Mouse (Mus musculus): Measurements from ENCODE around the gene Gpr182.

Gene Gpr182

DNA sequence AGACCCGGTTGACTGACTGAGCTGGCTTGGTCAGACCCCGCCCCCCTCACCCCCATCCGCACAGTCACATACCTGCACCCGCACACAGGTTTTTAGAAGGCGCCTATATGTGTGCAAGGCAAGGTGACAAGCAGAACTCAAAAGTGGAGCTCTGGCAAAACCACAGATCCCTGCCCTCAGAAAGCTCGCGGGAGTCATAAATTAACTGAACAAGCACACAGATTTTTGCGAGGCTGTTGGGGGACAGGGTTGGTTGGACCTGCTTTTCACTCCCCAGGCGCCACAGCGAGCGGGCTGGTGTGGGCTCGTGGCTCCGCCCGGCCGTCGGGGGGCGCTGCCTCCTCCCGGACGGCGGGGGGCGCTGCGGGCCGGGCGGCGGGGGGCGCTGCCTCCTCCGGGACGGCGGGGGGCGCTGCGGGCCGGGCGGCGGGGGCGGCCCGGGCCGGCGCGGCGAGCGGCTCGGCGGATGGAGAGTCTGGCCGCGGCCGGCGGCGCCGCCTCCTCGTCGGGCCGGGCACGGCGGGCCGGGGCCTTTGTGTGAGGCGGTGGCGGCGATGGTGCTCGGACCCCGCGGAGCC lies 12.4 kb downstream of the Gpr182 start, which contains the start of gene Zbtb39:
TSS of gene Zbtb39 (plus strand) at position 456 of the 578 bp plus-strand sequence.
- DNase-seq (ENCODE audit: low read depth, low spot score), result peak; percentile 66

DNA sequence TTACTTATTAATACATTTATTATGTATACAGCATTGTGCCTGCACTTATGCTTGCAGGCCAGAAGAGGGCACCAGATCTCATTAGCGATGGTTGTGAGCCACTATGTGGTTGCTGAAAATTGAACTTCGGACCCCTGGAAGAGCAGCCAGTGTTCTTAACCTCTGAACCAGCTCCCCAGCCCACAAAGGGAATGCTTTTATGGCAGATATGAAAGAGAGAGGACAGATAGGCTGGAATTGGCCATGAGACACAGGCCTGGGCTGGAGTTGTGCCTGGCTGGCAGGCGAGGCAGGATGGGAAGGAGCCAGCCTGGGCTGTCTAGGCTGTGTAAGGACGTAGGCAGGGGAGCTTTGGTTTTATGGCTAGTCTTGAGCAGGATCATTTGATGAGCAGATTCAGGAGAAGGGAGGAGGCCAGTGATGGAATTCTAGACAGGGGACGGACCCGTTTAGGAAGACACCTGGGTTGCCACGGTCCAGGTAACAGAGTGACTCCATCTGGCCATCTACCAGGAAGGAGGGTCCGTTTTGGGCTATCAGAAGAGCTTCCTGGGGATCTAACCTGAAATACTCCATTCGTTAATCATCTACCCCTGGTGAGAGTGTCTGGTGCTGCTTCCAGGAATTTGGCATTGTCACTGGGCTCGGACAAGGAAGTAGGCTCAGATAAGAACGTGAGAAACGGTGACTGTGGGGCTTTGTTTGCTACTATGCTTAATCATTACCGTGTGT lies 13.2 kb downstream of the Gpr182 start:
- peak; percentile 38 for DNase-seq (ENCODE audit: low read depth, low spot score)

DNA sequence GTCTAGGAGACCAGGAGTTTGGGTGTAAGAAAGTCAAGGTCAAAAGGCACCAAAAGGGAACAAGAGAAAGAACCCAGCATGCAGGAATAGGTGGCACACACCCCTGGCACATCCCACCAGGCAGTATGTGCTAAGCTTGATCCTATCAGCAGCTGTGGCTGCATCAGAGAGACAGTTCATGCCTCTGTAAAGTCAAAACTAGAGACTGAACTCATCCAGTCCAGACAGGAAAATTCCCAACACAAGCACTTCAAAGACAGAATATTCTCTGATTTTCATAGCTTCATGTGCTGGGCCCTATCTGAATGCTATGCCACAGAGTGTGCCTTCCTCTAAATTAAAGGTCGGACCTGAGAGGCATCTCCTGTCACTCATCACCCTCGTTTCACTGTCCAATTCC lies 14.0 kb downstream of the Gpr182 start:
- DNase-seq (ENCODE audit: low read depth, low spot score), result no peak

DNA sequence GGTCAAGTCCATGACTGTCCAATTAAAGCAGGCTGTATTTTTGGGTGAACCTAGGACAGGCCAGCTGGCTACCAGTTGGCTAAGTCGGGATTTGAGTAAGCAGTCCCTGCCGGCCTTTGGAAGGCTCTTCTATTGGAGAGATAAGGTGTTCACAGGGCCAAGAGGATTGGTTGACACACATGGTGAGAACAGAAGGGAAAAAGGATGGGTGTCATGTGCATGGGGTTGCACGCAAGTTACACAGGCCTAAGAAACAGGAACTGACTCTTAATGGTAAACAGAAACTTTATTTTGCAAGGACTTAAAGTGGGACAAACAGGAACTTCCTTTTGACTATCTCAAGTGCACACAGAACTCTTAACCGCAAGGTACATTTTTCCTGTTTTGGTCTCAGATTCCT lies 14.6 kb downstream of the Gpr182 start:
- DNase-seq (ENCODE audit: low read depth, low spot score), result no peak

DNA sequence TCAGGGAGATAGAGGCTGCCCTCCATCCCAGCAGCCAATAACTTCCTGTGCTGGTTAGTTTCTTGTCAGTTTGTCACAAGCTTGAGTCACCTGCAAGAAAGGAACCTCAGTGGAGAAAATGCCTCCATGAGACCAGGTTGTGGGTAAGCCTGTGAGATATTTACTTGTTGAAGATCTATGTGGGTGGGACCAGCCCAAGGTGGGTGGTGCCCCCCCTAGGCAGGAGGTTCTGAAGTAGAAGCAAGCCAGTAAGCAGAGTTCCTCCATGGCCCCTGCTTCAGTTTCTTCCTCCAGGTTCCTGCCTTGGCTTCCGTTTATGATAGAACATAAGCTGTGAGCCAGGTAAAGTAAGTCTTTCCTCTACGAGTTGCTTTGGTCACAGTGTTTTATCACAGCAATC lies 15.3 kb downstream of the Gpr182 start:
- DNase-seq (ENCODE audit: low read depth, low spot score), result no peak

DNA sequence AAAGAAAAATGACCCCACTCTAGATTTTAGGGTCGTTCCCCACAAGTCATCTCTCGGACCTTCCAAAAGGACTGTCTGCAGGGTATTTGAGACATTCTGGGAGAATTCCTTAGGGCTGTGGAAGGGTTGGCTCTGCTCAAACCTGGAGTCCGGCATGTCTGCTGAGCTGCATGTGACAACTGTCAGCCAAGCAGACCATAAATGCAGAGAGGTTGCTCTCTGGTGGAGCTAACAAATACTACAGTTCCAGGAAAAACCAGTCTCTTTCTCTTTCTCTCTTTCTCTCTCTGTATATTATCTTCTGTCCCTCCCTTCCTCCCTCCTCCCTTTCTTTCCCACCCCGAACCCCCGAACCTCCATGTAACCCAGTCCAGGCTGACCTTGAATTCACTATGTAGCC lies 17.1 kb downstream of the Gpr182 start:
- no peak for DNase-seq (ENCODE audit: low read depth, low spot score)

DNA sequence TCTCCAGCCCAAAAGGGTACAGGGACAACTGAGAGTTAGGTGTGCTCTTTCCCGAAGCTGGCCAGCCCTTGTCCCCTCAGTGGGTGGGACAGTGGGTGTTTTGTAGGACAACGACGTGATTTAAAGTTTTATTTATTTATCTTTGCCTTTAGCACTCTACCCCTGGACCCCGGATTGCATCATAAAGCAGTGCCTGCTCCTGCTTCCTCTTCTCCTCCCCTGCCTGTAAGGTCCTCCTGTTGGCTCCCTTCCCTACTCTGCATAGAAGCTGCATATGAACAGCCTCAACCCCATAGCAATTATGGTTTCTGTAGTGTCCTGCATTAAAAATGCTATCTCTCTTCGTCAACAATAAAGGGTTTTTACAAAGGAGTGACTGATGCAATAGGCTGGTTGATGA lies 20.1 kb downstream of the Gpr182 start:
- no peak for DNase-seq (ENCODE audit: low read depth, low spot score)

DNA sequence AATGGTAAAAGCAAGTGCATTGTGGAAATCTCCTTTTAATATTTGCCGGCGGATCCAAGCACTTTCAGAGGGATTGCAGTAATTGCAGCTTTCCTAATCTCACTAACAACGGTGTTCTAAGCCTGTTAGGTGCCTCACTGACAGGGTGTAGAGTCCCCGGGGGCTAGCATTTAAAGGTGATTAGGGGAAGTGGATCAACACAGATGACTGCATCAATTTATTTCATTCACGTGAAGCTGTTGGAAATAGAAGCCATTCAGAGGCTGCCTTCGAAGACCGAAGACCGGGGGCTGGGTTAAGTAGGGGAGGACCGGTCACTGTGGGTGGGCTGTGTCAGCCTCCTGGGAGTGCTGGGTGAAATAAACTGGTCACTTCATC lies 20.6 kb downstream of the Gpr182 start:
- DNase-seq (ENCODE audit: low read depth, low spot score), result no peak

DNA sequence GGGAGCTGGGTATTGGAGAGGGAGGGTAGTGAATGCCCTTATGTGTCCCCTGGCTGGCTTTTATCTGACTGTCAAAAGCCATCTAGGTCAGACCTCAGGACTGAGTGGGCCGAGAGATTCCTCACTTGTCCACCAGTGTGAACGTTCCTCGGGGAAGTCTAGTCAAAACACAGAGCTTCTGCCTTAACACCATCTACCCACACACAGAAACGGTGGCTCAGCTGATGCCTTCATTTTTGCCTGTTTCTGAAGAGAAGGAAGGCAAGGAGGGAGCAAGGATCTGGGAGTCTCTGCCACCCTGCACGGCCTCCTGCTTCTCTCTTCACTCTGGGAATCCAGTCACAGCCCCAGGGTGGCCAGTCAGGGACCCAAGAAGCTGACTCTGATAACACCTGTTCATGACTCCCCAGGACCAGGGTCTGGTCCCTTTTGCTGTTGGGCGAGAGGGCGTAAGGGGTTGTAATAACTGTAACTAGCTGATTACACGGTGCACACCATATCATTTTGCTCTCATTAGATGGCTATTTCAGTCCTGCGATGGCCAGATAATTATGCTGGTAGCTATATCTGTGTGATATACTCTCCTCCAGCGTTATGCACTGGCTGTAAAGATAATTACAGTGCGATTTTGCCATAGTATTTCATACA lies 21.1 kb downstream of the Gpr182 start:
- DNase-seq (ENCODE audit: low read depth, low spot score), result no peak

DNA sequence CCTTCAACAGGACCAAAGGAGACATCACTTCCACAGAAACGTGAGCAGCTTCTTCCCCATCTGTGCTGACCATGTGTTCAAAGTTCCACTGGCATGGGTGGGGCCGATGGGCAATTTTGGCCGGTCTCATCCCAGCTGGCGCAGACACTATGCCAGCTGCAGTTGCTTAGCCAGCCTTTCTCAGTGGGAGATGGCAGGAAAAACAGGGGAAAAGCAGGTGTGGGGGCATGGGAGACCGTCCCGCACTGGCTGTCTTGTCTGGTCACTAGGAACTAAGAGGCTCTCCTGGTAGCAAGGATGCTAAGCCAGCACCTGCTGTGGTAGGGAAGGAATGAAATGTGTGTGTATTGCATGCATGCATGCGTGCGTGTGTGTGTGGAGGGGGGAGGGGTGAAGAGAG lies 23.1 kb downstream of the Gpr182 start:
- no peak for DNase-seq (ENCODE audit: low read depth, low spot score)

DNA sequence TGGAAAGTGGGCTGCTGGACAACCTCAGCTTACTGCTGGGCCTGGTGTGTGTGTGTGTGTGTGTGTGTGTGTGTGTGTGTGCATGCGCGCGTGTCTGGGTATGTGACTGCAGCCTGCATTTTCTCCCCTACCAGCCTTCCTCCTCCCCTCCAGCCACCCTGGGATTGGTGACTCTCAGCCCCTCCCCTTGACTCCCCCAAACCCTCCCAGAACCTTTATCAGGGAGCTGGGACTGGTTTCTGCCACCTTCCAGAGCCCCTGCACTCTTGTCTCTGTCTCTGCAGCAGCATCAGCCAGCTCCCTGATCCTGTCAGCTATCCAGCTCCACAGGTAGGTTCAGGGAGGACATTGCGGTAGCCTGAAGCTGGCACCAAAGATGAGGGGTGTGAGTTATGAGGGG lies 26.4 kb downstream of the Gpr182 start:
- no peak for DNase-seq (ENCODE audit: low read depth, low spot score)

DNA sequence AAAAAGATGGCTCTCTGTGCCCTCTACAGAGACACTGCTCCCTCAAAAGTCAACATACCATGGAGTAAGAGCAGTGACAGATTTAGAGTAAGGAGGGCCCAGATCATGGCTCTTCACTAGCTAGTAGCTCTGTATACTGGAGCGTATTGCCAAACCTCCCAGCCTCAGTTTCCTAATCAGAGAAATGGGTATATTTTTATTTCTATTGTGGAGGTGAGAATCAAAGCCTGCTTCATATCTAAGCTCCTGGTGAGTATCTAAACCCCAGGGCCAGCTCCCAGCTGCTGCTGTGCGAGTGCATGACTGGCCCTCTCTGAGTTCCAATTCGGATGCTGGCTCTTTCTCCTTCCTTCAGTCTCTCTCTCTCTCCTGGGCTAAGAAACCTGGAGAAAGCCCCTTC lies 27.4 kb downstream of the Gpr182 start, which contains the start of gene Tac2:
TSS of gene Tac2 (plus strand) at position 301 of the 400 bp plus-strand sequence.
- DNase-seq (ENCODE audit: low read depth, low spot score), result no peak

DNA sequence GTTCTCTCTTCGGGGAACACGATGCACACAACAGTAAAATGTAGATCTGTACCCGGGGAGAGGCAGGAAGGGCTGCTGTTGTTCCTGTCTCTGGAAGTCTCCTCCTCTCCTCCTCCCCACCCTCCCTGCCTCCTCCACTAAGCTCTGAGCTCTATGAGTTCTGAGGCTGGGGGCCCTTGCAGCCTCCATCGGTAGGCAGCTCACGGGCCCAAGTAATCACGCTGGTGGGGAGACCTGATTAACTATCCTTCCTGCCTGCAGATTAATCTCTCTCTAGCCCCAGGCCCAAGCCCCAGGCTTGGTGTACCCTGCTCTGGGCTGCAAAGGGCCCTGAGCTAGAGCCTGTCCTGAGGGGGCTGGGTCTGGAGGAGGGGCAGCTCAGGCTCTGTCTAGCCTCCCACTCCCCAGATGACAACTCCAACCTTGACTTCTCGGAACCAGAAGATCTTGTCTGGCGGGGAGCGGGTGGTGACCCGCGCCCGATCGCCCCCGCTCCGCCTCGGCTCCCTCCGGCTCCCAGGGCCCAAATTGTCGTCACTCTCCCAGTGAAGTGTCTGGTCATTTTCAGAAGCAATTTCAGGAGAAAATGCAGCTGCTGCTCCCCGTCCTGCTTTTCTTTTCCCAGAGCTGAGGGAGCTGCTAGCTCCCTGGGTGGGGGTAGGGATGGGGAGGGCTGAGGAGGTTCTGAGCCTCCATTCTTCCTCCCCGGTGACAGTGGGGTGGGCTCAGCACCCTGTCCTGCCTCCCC lies 29.7 kb downstream of the Gpr182 start:
- DNase-seq (ENCODE audit: low read depth, low spot score), result no peak

DNA sequence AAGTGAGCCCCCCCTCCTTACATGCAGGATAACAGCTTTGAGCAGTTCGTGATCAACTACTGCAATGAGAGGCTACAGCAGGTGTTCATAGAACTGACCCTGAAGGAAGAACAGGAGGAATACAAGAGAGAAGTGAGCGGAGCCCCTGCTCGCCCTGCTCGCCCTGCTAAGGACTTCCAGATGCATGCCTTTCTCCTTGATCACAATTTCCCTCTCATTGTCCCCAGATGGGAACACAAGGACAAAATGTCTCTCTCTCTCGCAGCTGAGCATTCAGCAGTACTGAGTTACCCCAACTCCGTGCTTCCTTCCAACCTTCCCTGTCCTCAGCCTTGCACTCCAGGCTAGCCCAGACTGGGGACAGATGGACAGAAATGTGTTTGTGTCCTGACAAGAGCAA lies 38.8 kb downstream of the Gpr182 start:
- no peak for DNase-seq (ENCODE audit: low read depth, low spot score)

DNA sequence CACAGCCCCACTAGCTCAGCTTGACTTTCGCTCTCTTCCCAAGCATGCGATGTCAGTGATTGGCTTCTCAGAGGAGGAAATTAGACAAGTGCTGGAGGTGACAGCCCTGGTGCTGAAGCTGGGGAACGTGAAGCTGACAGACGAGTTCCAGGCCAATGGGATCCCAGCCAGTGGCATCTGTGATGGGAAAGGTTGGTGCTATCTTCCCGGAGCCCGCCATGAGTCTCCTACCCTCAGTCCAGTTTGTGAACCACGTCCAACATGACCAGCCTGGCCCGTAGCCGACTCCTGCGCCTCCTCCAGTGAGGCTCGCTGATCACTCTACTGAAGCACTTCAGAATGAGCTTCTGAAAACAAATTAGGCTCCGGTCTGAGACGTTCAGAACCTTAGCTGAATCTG lies 41.2 kb downstream of the Gpr182 start:
- no peak for DNase-seq (ENCODE audit: low read depth, low spot score)

DNA sequence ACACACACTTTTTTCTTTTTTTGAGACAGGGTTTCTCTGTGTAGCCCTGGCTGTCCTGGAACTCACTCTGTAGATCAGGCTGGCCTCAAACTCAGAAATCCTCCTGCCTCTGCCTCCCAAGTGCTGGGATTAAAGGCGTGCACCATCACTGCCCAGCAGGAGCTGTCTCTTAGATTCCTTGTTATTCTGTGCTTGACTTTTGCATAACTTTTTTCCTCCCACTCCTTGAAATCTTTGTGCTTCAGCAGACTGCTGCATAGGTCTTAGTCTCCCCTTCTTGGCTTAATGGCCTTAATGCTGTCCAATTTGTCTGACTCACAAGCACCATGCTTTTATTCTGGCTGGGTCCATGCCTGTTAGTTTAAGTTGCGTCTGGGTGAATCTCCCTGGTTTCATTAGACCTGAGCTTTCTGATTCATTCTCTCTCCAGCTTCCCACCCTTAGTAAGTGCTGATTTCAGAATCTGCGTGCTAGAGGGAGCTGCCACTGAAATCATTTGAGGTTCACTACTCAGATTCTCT lies 42.6 kb downstream of the Gpr182 start:
- no peak for DNase-seq (ENCODE audit: low read depth, low spot score)

DNA sequence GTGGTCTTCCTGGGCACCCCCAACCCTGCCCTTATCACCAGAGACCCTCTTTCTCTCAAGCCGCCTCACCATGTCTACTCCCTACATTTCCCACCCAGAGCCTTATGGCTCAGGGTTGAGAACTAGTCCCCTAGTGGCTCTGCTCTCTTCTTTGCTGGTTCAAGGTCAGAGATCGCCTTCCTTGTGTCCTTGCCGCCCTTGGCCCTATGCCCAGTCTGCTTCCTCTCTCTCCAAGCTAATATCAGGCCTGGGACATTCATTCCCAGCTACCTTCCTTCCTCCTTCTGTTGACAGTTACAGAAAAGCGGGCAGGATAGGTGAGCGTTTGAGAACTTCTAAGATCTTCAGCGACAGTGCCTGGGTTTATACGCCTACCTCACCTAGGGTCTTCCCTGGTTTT lies 43.8 kb downstream of the Gpr182 start:
- no peak for DNase-seq (ENCODE audit: low read depth, low spot score)

DNA sequence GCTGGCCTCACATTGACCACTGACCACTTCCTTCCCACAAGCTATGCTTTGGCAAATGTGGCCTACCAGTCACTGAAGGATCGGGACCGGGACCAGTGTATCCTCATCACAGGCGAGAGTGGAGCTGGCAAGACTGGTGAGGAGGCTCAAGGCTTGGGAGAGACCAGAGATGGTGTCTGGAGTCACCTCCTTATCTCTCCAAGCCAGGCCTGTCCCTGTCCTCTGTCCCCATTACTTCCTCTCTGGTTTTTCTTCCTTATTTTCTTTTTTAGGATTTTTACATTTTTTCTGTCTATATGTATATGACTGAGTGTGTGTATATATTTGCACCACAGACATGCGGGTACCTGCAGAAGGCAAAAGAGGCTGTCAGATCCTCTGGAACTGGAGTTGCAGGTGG lies 45.7 kb downstream of the Gpr182 start:
- DNase-seq (ENCODE audit: low read depth, low spot score), result no peak

DNA sequence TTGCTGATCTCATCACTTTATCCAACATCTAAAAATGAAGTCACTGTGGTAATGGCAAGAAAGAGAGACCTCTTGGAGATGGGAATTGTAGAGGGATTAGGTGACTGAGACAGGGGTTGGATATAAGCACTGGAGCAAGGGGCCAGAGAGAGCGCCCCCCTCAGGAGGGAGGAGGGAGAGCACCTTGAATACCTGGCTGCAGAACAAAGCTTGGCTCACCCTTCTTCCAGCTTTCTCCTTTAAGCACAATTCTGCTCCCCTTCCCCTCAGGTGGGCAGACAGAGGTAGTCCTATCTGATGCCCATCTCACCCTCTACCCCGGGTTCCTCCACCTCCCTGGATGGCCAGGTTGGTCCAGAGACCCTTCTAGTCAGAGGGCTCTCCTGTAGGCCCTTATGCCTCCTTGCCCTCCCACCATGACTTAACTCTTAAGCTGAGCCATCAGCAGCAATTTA lies 46.7 kb downstream of the Gpr182 start, which contains the start of gene Myo1a:
TSS of gene Myo1a (plus strand) at position 405 of the 455 bp plus-strand sequence.
- DNase-seq (ENCODE audit: low read depth, low spot score), result no peak

DNA sequence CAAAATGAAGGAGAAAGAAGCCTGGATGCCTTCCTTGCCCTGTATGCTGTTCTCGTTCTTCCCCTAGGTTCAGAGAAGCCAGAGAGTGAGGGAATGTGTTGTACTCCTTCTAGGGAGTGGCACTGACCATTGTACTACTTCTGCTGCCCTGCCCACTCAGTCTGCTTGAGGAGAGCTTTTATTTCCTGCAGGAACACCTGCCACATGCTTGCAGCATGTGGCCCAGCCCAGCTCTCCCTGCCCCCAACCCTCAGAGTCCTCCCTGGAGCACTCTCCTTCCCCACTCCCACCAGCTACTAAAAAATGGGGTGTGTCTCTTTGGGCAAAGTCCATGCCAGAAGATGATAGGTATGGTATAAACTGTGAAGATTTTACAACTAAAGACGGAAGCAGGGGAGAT lies 47.2 kb downstream of the Gpr182 start:
- DNase-seq (ENCODE audit: low read depth, low spot score), result no peak

DNA sequence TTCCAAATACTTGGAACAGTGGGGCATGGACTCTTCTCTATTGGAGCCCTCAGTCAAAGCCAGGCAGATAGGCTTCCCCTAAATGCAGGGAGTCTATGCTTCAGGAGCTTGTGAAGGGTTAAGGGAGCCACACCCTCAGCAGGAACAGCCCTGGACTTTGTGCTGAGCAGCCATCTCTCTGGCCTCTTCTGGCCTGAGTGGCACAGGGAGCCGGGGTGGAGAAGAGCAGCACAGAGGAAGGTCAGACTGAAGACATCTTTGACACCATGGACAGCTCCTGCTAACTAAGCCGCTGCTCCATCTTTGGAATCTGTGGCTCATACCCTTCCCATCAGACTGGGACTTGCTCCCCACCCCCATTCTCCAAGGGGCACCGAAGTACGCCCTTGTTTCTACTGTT lies 48.2 kb downstream of the Gpr182 start:
- DNase-seq (ENCODE audit: low read depth, low spot score), result no peak

DNA sequence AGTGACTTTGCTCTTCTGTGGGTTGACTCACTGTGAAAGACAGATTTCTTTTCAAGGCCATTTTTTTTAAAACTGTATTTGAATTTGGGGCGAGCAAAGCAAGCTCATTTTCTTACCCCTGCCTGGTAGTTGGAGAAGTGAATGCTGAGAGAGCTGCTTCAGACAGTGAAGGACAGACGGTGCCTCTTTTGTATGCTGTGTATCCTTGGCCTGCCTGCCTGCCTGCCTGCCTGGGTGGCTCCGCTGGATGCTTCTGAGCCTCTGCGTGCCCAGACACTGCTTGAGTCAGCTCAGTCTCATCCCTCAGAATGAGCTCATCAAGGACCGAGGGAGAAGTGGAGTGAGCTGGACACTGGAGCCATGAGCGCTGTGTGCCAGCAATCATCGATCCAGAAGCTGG lies 52.6 kb downstream of the Gpr182 start:
- no peak for DNase-seq (ENCODE audit: low read depth, low spot score)
